Comparison of ENCODE assay signal across 16 mouse cellular contexts in the genomic region with DNA sequence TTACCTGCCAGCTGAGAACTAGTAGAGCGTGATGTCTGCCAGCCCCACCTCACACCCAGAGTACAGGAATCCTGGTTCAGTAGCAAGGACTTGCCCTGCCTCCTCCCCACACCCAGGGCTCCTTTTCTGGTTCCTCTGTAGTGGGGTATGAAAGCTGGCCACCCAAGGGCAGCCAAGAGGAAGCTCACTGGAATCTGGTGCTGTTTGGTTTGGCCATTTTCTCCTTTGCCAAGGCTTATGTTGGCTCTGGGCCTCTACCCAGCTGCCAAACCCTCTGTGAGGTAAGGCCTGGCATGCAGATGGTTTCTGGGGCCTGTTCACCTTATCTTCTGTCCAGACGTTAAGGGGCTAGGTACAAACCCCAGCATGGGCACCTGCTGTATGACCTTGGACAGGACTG. TPM values are rescaled to one million over a fixed set of nuclear protein-coding genes. Genes with fewer than 3 reads are reported as not detected.
DNase-seq lines count a peak whose midpoint lies in the region; ATAC-seq lines count a peak whose summit lies in the region.
"Had no signal": no experiment of that assay in that cellular context is flagged by ENCODE, and none has a peak within 500 bp of the region (broad histone marks: within the 10 kb centered on the region; RNA-seq: fewer than 3 reads in every experiment).

No protein-coding gene starts in this region.

- WGBS in midbrain, embryonic 11.5 days, result 84% methylated on average over 2 of the region's 2 CpGs
- 73% methylated on average over 2 of the region's 2 CpGs for WGBS in midbrain, embryonic 15.5 days

- no peaks in the 10 kb centered on the region for H3K4me1 ChIP-seq in midbrain, embryonic 11.5 days (ENCODE audit: control insufficient read depth, insufficient read depth, low read length)
- H3K4me1 ChIP-seq in midbrain, embryonic 15.5 days, result no peaks in the 10 kb centered on the region
- H3K4me1 ChIP-seq: forebrain, embryonic 15.5 days; neural tube, embryonic 13.5 days had no signal

- no peak overlapping the region for H3K27ac ChIP-seq in midbrain, embryonic 11.5 days (ENCODE audit: low read depth, low read length)
- H3K27ac ChIP-seq in midbrain, embryonic 15.5 days, result no peak overlapping the region
- H3K27ac ChIP-seq: forebrain, embryonic 15.5 days; liver, embryonic 15.5 days; neural tube, embryonic 13.5 days had no signal

- H3K4me2 ChIP-seq in midbrain, embryonic 11.5 days, result no peak overlapping the region
- H3K4me2 ChIP-seq in midbrain, embryonic 15.5 days, result no peak overlapping the region
- H3K4me2 ChIP-seq: forebrain, embryonic 15.5 days; liver, embryonic 15.5 days; neural tube, embryonic 13.5 days had no signal

- no peaks in the 10 kb centered on the region for H3K27me3 ChIP-seq in midbrain, embryonic 11.5 days (ENCODE audit: control insufficient read depth, insufficient read depth, low read length)
- no peaks in the 10 kb centered on the region for H3K27me3 ChIP-seq in midbrain, embryonic 15.5 days (replicated peaks)
- H3K27me3 ChIP-seq: forebrain, embryonic 15.5 days; liver, embryonic 15.5 days; neural tube, embryonic 13.5 days had no signal

- no peak overlapping the region for H3K4me3 ChIP-seq in midbrain, embryonic 11.5 days (ENCODE audit: low read depth, low read length)
- no peak overlapping the region for H3K4me3 ChIP-seq in midbrain, embryonic 15.5 days
- H3K4me3 ChIP-seq: forebrain, embryonic 15.5 days; liver, embryonic 15.5 days; neural tube, embryonic 13.5 days had no signal

- intact Hi-C loops in heart, postnatal 25 days (cut with DNase I), result no loop called here

- H3K36me3 ChIP-seq in midbrain, embryonic 11.5 days (ENCODE audit: control insufficient read depth, insufficient read depth, low read length), result no peaks in the 10 kb centered on the region
- no peaks in the 10 kb centered on the region for H3K36me3 ChIP-seq in midbrain, embryonic 15.5 days (replicated peaks)
- H3K36me3 ChIP-seq: forebrain, embryonic 15.5 days; liver, embryonic 15.5 days; neural tube, embryonic 13.5 days had no signal

- ATAC-seq in midbrain, embryonic 11.5 days (ENCODE audit: low FRiP score), result no peak
- ATAC-seq in midbrain, embryonic 15.5 days (replicated peaks), result no peak
- ATAC-seq: forebrain, embryonic 15.5 days; hindbrain, embryonic 16.5 days had no signal

- no peaks in the 10 kb centered on the region for H3K9me3 ChIP-seq in midbrain, embryonic 11.5 days (ENCODE audit: control insufficient read depth, low read length)
- H3K9me3 ChIP-seq in midbrain, embryonic 15.5 days, result no peaks in the 10 kb centered on the region
- H3K9me3 ChIP-seq: forebrain, embryonic 15.5 days; liver, embryonic 15.5 days; neural tube, embryonic 13.5 days had no signal

- no peak overlapping the region for H3K9ac ChIP-seq in midbrain, embryonic 11.5 days (ENCODE audit: low read length)
- no peak overlapping the region for H3K9ac ChIP-seq in midbrain, embryonic 15.5 days
- H3K9ac ChIP-seq: forebrain, embryonic 15.5 days; liver, embryonic 15.5 days; neural tube, embryonic 13.5 days had no signal

- peak; percentile 38 for DNase-seq in cerebellum, adult 9-10 months
- no peak for DNase-seq in cerebellum, postnatal 4 days (ENCODE audit: low spot score in 2 of 2)
- peak; percentile 26 for DNase-seq in heart, postnatal 4 days
- no peak for DNase-seq in heart, postnatal 25 days (ENCODE audit: low spot score)
- DNase-seq in midbrain, embryonic 11.5 days (ENCODE audit: low spot score, missing footprints), result peak; percentile 80
- DNase-seq in Muller cell, postnatal 12 days (ENCODE audit: inconsistent ontology term), result no peak
- DNase-seq in layer of hippocampus, adult 8-10 months (ENCODE audit: low spot score in 2 of 2), result no peak
- DNase-seq: layer of hippocampus, postnatal 36 days; left cerebral cortex, postnatal 4 days; right cerebral cortex, postnatal 4 days had no signal

RNA-seq across cellular contexts. Expression of a gene that starts 20.0 kb away (rescaled TPM):
- total RNA-seq in heart, postnatal 4 days (2021), result 100 to 1,000 TPM; 146 to 176 TPM
- 100 to 1,000 TPM; 122 to 198 TPM for total RNA-seq in heart, postnatal 25 days (2021)
- polyA plus RNA-seq in midbrain, embryonic 11.5 days (2014; fragmentation: Nextera tagmentation; extraction: Ambion mirVana), result 4.0 and 4.2 TPM in 2 replicates
- polyA plus RNA-seq in midbrain, embryonic 15.5 days (2015; fragmentation: Nextera tagmentation; extraction: Ambion mirVana), result 7.2 and 7.4 TPM in 2 replicates
- 1 to 10 TPM; 2.1 to 6.1 (median 2.9) TPM for total RNA-seq in layer of hippocampus, adult 8-10 months (2022)

RNA-seq across cellular contexts. Expression of a gene that starts 22.4 kb away (rescaled TPM):
- 10 to 100 TPM; 13.0 to 15.0 TPM for total RNA-seq in heart, postnatal 4 days (2021)
- 10 to 100 TPM; 23.0 to 26.9 TPM for total RNA-seq in heart, postnatal 25 days (2021)
- 9.9 and 10.7 TPM in 2 replicates for polyA plus RNA-seq in midbrain, embryonic 11.5 days (2014; fragmentation: Nextera tagmentation; extraction: Ambion mirVana)
- polyA plus RNA-seq in midbrain, embryonic 15.5 days (2015; fragmentation: Nextera tagmentation; extraction: Ambion mirVana), result 20.1 and 21.1 TPM in 2 replicates
- total RNA-seq in layer of hippocampus, adult 8-10 months (2022), result 10 to 100 TPM; 15.6 to 20.6 (median 18.5) TPM

RNA-seq across cellular contexts. Expression of a gene that starts 24.6 kb away (rescaled TPM):
- 1 to 10 TPM; 4.6 to 5.8 TPM for total RNA-seq in heart, postnatal 4 days (2021)
- 1 to 10 TPM; 4.8 to 5.9 TPM for total RNA-seq in heart, postnatal 25 days (2021)
- polyA plus RNA-seq in midbrain, embryonic 11.5 days (2014; fragmentation: Nextera tagmentation; extraction: Ambion mirVana), result 2.0 and 2.3 TPM in 2 replicates
- 9.7 TPM in 2 replicates for polyA plus RNA-seq in midbrain, embryonic 15.5 days (2015; fragmentation: Nextera tagmentation; extraction: Ambion mirVana)
- total RNA-seq in layer of hippocampus, adult 8-10 months (2022), result 1 to 10 TPM; 2.4 to 4.0 (median 3.4) TPM
- total RNA-seq: megakaryocyte, adult 5-6 weeks had no signal

RNA-seq across cellular contexts. Expression of a gene that starts 26.1 kb away (rescaled TPM):
- total RNA-seq in heart, postnatal 4 days (2021), result 10 to 100 TPM; 18.3 to 18.9 TPM
- total RNA-seq in heart, postnatal 25 days (2021), result 10 to 100 TPM; 28.3 to 30.9 TPM
- 2.5 and 2.7 TPM in 2 replicates for polyA plus RNA-seq in midbrain, embryonic 11.5 days (2014; fragmentation: Nextera tagmentation; extraction: Ambion mirVana)
- 2.2 TPM in 2 replicates for polyA plus RNA-seq in midbrain, embryonic 15.5 days (2015; fragmentation: Nextera tagmentation; extraction: Ambion mirVana)
- total RNA-seq in layer of hippocampus, adult 8-10 months (2022), result 1 to 10 TPM; 1.9 to 5.1 (median 3.4) TPM

Comparison
In these comparisons a context has a peak if more than half of its experiments do, and no peak if none do; other contexts are left out.
1. DNase-seq: peak in cerebellum, adult 9-10 months (single experiment), heart, postnatal 4 days (single experiment) and midbrain, embryonic 11.5 days (single experiment); none in cerebellum, postnatal 4 days (0 of 2), heart, postnatal 25 days (single experiment), Muller cell, postnatal 12 days (single experiment) and layer of hippocampus, adult 8-10 months (0 of 2).
2. RNA of a gene that starts 20.0 kb away (total RNA-seq): 122 to 198 TPM in heart, postnatal 25 days and 146 to 176 TPM in heart, postnatal 4 days; 2.1 to 6.1 TPM in layer of hippocampus, adult 8-10 months; every median in the first group is over 10 times any median in the second.